Mouse (Mus musculus) MEL (cell line): ENCODE data around the gene Cyp4x1. TPM values are rescaled to one million over a fixed set of nuclear protein-coding genes. Genes with fewer than 3 reads are reported as not detected.

Experiments
- BHLHE40 ChIP-seq: IDR thresholded peaks from 2 replicates; pipeline ENCODE4 v1.6.1; 2012; ENCODE audit warnings: low read depth, mild to moderate bottlenecking, inconsistent platforms, low read length, improper control_type of control experiment, borderline replicate concordance
- HCFC1 ChIP-seq: IDR thresholded peaks from 2 replicates; pipeline ENCODE4 v1.6.1; 2012; ENCODE audit warnings: low read depth, mild to moderate bottlenecking, inconsistent platforms, low read length, improper control_type of control experiment, moderate library complexity
- JUND ChIP-seq: IDR thresholded peaks from 2 replicates; pipeline ENCODE4 v1.6.1; 2011; ENCODE audit warnings: low read depth, mild to moderate bottlenecking, improper control_type of control experiment, low read length
- KAT2A ChIP-seq: conservative IDR thresholded peaks from 2 replicates; pipeline ENCODE4 v1.6.1; 2012; ENCODE audit warnings: low read depth, low read length, improper control_type of control experiment, inconsistent platforms
- SMC3 ChIP-seq: IDR thresholded peaks from 2 replicates; pipeline ENCODE4 v1.6.1; 2011; ENCODE audit warnings: low read depth, low read length, improper control_type of control experiment
- TBP ChIP-seq: IDR thresholded peaks from 2 replicates; pipeline ENCODE4 v1.8.0; 2011; ENCODE audit warnings: low read depth, low read length, improper control_type of control experiment
- ZC3H11A ChIP-seq: IDR thresholded peaks from 2 replicates; pipeline ENCODE4 v1.6.1; 2012; ENCODE audit warnings: low read depth, mild to moderate bottlenecking, inconsistent platforms, low read length, improper control_type of control experiment
- polyA plus RNA-seq, 2 experiments: library from polyadenylated mRNA; stranded (reverse) in 1 of 2; unstranded in 1 of 2; fragments of >175 nt in 1 of 2; fragments of >200 nt in 1 of 2; gene quantifications; 2 replicates each; pipeline versions ENCODE4 v1.2.1 to v1.2.4; 2012; ENCODE audit warnings: low replicate concordance in 2 of 2, low read depth in 1 of 2; ENCODE audit not compliant: insufficient read length in 2 of 2, insufficient read depth in 1 of 2, missing spikeins in 1 of 2
- total RNA-seq: library from RNA; depleted of rRNA; stranded (reverse); fragments of 300-350 nt; gene quantifications from 2 replicates; pipeline ENCODE4 v1.2.3, GENCODE M21; 2012; rRNA removed

Gene Cyp4x1
- total and polyA plus RNA-seq, 3 experiments: 0.04 to 0.47 TPM; not detected in 1

DNA sequence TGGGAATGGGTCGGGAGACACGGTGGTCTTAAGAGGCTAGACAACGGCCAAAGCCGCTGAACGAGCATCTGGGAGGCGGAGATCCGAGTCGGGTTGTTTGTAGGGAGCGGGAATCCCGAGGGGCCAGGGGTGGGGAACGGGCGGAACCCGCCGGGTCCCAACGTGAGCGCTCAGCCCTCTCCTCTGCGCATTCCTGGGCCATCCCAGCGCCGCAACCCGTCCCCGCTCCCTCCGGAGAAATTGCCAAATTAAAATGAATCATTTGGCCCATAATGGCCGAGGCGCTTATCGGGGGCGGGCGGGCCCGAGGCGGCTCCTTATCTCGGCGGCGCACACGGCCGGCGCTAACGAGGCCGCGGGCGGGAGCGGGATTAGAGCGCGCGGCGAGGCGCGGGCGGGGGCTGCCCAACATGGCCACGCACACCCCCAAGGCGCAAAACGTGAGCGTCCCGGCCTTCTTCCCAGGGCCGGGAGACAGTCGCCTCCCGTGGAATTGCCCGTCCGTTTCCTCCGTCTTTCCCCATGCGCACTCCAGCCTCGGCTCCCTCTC, 77.6 kb downstream of the Cyp4x1 start, which contains the start of gene Tal1 (continued):
- TF ChIP-seq ZC3H11A: no peak
- no peak for TF ChIP-seq KAT2A
- no peak for TF ChIP-seq TBP
- TF ChIP-seq SMC3: no peak
- no peak for TF ChIP-seq JUND
- no peak; the same call in none of the 2 replicates for TF ChIP-seq HCFC1
- no peak; the same call in 1 of the 2 replicates for TF ChIP-seq BHLHE40

Other genes starting within 250 kb of the Cyp4x1 start
- 0.42 and 0.73 TPM in 2 replicates for gene Foxd2, start 225.4 kb downstream of the Cyp4x1 start, total RNA-seq
- 1 to 10 TPM in 1 of 2 experiments, not detected in 1; 1.1 TPM for gene Foxd2, start 225.4 kb downstream of the Cyp4x1 start, polyA plus RNA-seq
- gene Foxe3, start 208.3 kb downstream of the Cyp4x1 start, total RNA-seq: not detected in 2 replicates
- gene Foxe3, start 208.3 kb downstream of the Cyp4x1 start, polyA plus RNA-seq: not detected
- 28.7 and 33.4 TPM in 2 replicates for gene Cmpk1, start 147.0 kb downstream of the Cyp4x1 start, total RNA-seq
- 10 to 100 TPM in 1 of 2 experiments, not detected in 1; 33.7 TPM for gene Cmpk1, start 147.0 kb downstream of the Cyp4x1 start, polyA plus RNA-seq
- gene Stil, start 134.1 kb downstream of the Cyp4x1 start, total RNA-seq: 5.0 and 5.9 TPM in 2 replicates
- gene Stil, start 134.1 kb downstream of the Cyp4x1 start, polyA plus RNA-seq: 1 to 10 TPM in 1 of 2 experiments, not detected in 1; 9.1 TPM
- gene Tal1, start 77.9 kb downstream of the Cyp4x1 start, total RNA-seq: 21.2 and 34.9 TPM in 2 replicates
- gene Tal1, start 77.9 kb downstream of the Cyp4x1 start, polyA plus RNA-seq: 10 to 100 TPM in 1 of 2 experiments, not detected in 1; 48.9 TPM
- gene Pdzk1ip1, start 45.6 kb downstream of the Cyp4x1 start, total RNA-seq: not detected in 2 replicates
- under 1 TPM in 1 of 2 experiments, not detected in 1; 0.14 TPM for gene Pdzk1ip1, start 45.6 kb downstream of the Cyp4x1 start, polyA plus RNA-seq
- gene Cyp4a29, start 107.8 kb upstream of the Cyp4x1 start, total RNA-seq: not detected in 2 replicates
- gene Cyp4a29, start 107.8 kb upstream of the Cyp4x1 start, polyA plus RNA-seq: not detected
- gene Cyp4a12a, start 164.8 kb upstream of the Cyp4x1 start, total RNA-seq: not detected in 2 replicates
- not detected for gene Cyp4a12a, start 164.8 kb upstream of the Cyp4x1 start, polyA plus RNA-seq